Mouse (Mus musculus) neural tube, postnatal 0 days (tissue): ENCODE results near the gene St8sia4. TPM values are rescaled to one million over a fixed set of nuclear protein-coding genes. Genes with fewer than 3 reads are reported as not detected.

Source experiments
- polyA plus RNA-seq: library from polyadenylated mRNA; unstranded; fragments of >200 nt; fragmentation: Nextera tagmentation; extraction: Ambion mirVana; gene quantifications from 2 replicates; pipeline ENCODE4 v1.2.1, GENCODE M21; 2015

The St8sia4 gene
- 11.3 and 12.7 TPM in 2 replicates for polyA plus RNA-seq

DNA sequence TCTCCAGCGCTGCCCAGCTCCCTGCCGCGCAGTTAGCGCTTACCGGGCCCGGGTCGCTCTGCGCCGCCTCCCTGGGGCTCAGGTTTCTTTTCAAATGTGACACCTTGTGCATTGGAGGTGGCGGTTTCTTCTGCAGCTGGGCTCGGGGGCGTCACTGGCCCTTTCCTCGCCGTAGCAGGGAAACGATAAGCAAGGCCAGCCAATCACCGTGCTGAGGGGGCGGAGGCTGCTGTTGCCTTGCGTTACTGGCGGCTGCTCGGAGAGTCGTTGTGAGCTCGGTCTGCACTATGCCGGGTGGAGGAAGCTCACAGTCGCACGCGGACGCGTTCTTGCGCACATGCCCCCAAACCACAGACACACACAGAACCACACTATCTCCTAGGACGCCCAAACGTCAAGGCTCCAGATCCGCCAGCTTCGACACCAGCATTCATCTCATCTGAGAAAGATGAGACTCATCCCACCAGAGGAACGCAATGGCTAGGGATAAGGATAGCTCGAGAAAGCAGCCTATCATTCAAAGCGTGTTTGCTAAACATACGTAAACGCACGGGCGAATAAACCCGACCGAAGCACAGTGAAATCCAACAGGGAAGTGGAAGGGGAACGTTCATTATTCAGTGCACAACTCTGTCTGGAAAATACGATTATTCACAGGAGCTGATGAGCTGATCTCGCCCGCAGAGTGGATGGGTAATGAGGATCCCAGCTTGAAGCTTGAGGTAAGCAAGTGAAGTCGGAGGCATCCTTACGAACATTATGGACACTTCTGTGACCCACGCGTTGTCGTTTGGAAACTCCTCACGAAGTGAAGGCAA, at the start of gene St8sia4:
St8sia4 (minus strand) TSS at position 137 of the 818 bp plus-strand sequence.

